Mouse (Mus musculus) urinary bladder, postnatal 25 days (tissue): ENCODE measurements around the gene Ell2.

ENCODE experiments used
- DNase-seq: peaks from one replicate; pipeline ENCODE4 v3.0.0; 2022; ENCODE audit warnings: low spot score

The Ell2 gene

GRCm38 (mm10) chr13:75818486-75818885 lies 111.9 kb downstream of the Ell2 start:
- no peak for DNase-seq

DNA sequence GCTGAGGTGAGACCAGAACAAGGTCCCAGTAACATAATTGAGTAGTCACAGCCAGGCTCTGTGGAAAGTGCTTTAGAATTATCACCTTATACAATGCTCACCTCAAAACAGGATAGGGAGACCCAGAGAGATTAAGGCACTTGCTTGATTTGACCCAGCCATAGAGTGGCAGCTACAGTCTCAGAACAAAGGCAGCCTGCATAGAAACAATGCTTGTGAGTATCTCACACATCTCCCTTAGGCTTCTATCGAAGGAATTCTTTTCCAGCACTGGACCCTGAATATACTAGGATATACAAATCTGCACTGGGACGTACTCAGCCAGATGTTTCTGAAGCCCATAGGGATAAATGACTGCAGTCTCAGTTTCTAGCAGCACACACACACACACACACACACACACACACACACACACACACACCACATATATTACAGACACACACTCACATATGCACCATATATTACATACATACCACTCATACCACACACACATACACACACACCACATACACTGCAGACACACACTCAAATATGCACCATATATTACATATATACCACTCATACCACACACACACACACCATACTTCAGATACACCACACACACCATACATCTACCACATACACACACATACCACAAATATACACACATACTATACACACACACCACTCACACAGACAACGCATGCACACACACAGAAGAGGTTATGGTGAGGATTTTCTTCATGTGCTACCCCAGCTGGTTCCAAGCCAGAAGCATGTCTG lies 112.6 kb downstream of the Ell2 start:
- DNase-seq, result no peak

DNA sequence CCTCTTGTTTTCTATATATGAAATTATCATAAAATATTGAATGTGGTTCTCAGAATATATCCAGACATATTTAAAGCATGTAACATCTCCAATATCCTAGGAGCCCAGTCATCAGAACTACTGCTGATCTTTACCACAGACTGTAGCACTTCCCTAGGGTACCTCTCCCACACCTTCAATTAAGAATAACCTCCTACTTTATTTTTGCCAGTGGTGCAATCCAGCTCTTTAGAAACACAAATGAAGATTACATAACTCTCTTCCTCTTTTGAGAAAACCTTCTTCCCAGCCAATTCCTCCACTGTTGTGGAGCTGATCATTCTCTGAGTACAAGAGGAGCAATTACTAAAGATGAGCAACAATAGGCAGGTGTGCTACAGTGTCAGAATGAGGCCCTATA lies 113.3 kb downstream of the Ell2 start:
- DNase-seq, result no peak
